Mouse (Mus musculus): Measurements from ENCODE around the gene Ube2d3. TPM values are rescaled to one million over a fixed set of nuclear protein-coding genes. Genes with fewer than 3 reads are reported as not detected.

Ube2d3 gene
- polyA plus RNA-seq, 1 experiment from 2014 or later = 379 TPM

DNA sequence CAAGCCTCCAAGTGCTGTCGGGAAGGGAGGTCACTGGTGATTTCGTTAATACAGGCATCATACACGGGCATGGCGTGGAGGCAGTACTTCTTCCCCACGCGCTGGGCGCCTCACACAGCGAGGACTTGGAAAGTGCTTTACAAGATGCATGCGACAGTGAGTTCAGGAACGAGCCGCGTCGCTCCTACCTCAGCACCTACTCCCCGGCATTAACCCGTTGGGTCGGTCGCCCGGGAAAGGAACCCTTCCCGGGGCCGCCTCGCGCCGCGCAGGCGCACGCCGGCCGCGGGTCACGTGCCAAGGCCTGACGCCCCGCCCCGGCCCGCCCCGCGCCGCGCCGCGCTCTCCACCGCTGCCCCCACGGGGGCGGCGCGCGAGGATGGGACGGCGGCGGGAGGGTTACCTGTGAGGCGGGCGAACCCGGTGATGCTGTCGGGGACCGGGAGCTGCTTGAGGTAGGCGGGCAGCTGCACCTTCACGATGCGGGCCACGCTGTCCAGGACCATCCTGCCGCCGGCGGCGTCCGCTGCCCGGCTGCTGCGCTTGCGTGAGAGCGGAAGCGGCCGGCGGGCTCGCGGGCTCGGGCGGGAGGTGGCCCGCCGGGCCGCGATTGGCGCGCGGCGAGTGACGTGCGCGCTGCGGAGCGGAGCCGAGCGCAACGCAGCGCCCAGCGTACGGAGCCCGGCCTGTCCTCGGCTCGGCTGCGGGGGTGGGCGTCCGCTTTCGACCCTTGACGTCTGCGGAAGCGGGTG lies 14.9 kb upstream of the Ube2d3 start:
- ATAC-seq (ENCODE audit: low read depth) = peak; percentile 98
- peak overlapping the region; percentile 60 for H3K4me3 ChIP-seq (ENCODE audit: low read depth, low read length)

DNA sequence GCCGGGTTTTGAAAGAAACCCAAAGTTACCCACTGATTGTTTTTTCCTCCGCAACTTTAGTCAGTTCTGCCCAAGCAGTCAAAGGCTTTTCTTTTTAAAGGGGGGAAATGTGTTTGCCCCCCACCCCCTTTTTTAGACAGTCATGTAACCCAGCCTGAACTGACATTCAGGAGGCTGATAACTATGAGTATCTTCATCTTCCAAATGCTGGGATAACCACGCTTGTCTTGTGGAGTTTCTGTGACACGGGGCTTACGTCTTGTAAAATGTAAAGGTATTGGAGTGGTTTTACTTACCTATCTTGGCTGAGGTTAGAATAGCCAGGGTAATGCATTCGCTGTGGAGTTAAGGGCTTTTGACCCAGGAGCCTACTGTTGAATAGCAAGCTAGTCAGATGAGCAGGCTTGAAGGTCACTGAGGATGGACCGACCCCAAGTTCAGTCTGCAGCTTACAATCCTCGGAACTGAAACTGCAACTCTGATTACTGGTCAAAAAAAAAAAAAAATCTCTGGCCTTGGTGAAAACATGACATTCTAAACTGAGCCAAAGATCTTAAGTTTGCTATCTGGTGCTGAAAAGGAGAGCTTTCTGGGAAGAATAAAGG lies 14.2 kb upstream of the Ube2d3 start, which contains the start of gene Cisd2:
Gene Cisd2, minus strand, starts transcription at position 318 of the 605 bp plus-strand sequence.
- peaks cover 13% of the 10 kb centered on the region for H3K4me1 ChIP-seq (ENCODE audit: control insufficient read depth, insufficient read depth, low read length)
- H3K27me3 ChIP-seq (ENCODE audit: control insufficient read depth, insufficient read depth, low read length) = no peaks in the 10 kb centered on the region
- 0 out of 2 replicates have a peak, but pooled peaks cover 3% of the 10 kb centered on the region for H3K36me3 ChIP-seq (ENCODE audit: control insufficient read depth, insufficient read depth, low read length)
- WGBS = 4% methylated on average over 8 of the region's 8 CpGs
- H3K4me2 ChIP-seq (ENCODE audit: low read depth, low read length) = peak within 1 kb of the TSS; percentile 53
- ATAC-seq (ENCODE audit: low read depth) = peak; percentile 22
- peak within 1 kb of the TSS; percentile 97 for H3K27ac ChIP-seq (ENCODE audit: low read depth, low read length)
- H3K4me3 ChIP-seq (ENCODE audit: low read depth, low read length) = peak within 1 kb of the TSS; percentile 60
- H3K9ac ChIP-seq (replicated peaks; ENCODE audit: low read depth, low read length) = peak within 1 kb of the TSS; percentile 79
- H3K9me3 ChIP-seq (ENCODE audit: control insufficient read depth, low read length) = no peaks in the 10 kb centered on the region

More for the DNA sequence above, 14.9 kb upstream of the Ube2d3 start:
- Histone ChIP-seq H3K27ac (ENCODE audit: low read depth, low read length) (peak overlapping the region; percentile 97), H3K27me3 (ENCODE audit: control insufficient read depth, insufficient read depth, low read length) (no peaks in the 10 kb centered on the region), H3K4me2 (ENCODE audit: low read depth, low read length) (peak overlapping the region; percentile 53), H3K4me1 (ENCODE audit: control insufficient read depth, insufficient read depth, low read length) (peaks cover 13% of the 10 kb centered on the region), H3K9me3 (ENCODE audit: control insufficient read depth, low read length) (no peaks in the 10 kb centered on the region), H3K9ac (replicated peaks; ENCODE audit: low read depth, low read length) (peak overlapping the region; percentile 79), H3K36me3 (ENCODE audit: control insufficient read depth, insufficient read depth, low read length) (0 out of 2 replicates have a peak, but pooled peaks cover 2% of the 10 kb centered on the region)
- WGBS = under 1% methylated on average over 78 of the region's 103 CpGs

DNA sequence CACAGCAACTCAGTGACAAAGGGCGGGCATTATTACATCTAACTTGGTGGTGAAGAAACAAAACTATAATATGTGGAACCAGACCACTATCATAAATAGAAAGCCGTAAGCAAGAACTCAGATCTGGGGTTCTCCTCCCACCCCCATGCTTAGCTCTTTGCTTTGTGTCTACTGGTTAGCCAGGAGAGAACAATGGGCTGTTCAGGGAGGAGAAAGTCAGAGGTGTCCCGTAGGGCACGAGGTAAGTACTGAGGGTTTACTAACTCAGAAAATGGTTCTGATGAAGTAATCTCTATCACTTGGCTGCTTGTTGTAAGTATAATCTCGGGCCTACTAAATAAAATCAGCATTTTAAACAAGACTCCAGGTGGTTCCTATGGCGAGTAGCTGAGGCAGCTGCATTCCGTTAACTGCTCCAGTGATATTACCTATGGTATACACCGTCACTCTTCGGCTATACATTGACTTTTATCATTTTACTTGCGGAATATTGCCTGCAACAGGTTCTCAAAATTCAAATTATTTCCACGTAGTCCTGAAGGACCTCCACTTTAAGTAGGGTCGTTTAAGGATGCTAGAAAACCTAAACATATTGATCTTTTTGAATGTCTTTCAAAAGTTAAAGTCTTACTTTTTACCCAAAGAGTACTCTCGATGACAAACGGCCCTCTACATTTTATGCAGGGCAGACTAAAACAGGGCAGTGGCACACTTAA lies 890 bp upstream of the Ube2d3 start:
- peaks cover 11% of the 10 kb centered on the region for H3K4me1 ChIP-seq (ENCODE audit: control insufficient read depth, insufficient read depth, low read length)
- H3K27me3 ChIP-seq (ENCODE audit: control insufficient read depth, insufficient read depth, low read length) = no peaks in the 10 kb centered on the region
- peak overlapping the region; percentile 56 for H3K4me2 ChIP-seq (ENCODE audit: low read depth, low read length)
- H3K9me3 ChIP-seq (ENCODE audit: control insufficient read depth, low read length) = no peaks in the 10 kb centered on the region
- no peaks in the 10 kb centered on the region for H3K36me3 ChIP-seq (ENCODE audit: control insufficient read depth, insufficient read depth, low read length)
- peak overlapping the region; percentile 70 for H3K9ac ChIP-seq (replicated peaks; ENCODE audit: low read depth, low read length)
- WGBS = 35% methylated on average over 14 of the region's 14 CpGs
- H3K4me3 ChIP-seq (ENCODE audit: low read depth, low read length) = peak overlapping the region; percentile 88
- H3K27ac ChIP-seq (ENCODE audit: low read depth, low read length) = peak overlapping the region; percentile 99
- ATAC-seq (ENCODE audit: low read depth) = no peak

DNA sequence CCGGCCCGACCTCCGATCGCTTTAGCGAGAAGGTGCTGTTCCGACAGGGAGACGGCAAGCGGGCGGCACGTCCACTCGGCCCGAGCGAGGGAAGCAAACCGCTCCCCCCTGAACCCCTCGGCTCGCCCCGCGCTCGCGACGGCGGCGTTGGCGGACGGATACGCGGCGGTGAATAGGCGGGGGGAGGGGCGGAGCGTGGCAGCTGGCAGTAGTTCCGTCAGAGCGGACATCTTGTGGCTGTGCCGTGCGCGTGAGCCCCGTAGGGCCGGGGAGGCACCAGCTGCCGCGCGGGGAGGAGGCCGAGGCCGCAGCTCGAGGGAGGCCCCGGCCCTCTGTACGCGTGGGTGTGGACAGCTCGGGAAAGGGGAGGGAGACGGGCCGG lies 573 bp downstream of the Ube2d3 start:
- peak; percentile 85 for ATAC-seq (ENCODE audit: low read depth)
- no peaks in the 10 kb centered on the region for H3K9me3 ChIP-seq (ENCODE audit: control insufficient read depth, low read length)
- peak overlapping the region; percentile 78 for H3K9ac ChIP-seq (replicated peaks; ENCODE audit: low read depth, low read length)
- WGBS = 0% methylated on average over 22 of the region's 50 CpGs
- peak overlapping the region; percentile 99 for H3K27ac ChIP-seq (ENCODE audit: low read depth, low read length)
- no peaks in the 10 kb centered on the region for H3K27me3 ChIP-seq (ENCODE audit: control insufficient read depth, insufficient read depth, low read length)
- H3K4me2 ChIP-seq (ENCODE audit: low read depth, low read length) = 0 out of 2 replicates have a peak overlapping the region, but pooled peaks have one; percentile 16
- H3K4me3 ChIP-seq (ENCODE audit: low read depth, low read length) = peak overlapping the region; percentile 88
- 0 out of 2 replicates have a peak, but pooled peaks cover 2% of the 10 kb centered on the region for H3K36me3 ChIP-seq (ENCODE audit: control insufficient read depth, insufficient read depth, low read length)
- peaks cover 18% of the 10 kb centered on the region for H3K4me1 ChIP-seq (ENCODE audit: control insufficient read depth, insufficient read depth, low read length)

DNA sequence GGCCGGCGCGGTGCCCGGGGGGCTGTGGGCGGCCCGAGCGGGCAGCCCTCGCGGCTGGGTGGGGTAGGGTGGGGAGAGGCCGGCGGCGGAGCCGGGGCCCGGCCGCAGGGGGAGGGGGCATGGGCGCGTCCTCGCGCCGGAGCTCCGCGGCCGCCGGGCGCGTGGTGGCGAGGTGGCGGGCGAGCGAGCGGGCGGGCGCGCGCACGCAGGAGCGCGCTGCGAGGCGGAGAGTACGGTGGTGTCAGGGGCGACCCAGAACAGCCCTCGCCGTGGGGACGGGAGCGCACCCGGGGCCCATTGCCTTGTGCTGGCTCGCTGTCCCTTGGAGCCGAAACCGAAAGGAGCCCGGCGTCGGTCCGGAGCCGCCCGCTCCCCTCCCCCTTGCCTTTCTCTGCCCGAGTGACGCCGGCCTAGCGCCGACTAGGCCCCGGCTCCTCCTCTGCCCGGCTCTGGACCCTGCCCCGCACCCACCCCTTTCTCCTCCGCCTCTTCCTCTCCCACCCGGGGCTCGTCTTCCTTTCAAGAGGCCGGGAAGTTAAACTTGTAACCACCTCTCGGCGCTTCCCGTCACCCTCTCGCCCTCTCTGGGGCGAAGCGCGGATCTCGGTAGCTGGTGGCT lies 1.1 kb downstream of the Ube2d3 start:
- no peaks in the 10 kb centered on the region for H3K9me3 ChIP-seq (ENCODE audit: control insufficient read depth, low read length)
- H3K27ac ChIP-seq (ENCODE audit: low read depth, low read length) = peak overlapping the region; percentile 99
- peak overlapping the region; percentile 98 for H3K4me2 ChIP-seq (ENCODE audit: low read depth, low read length)
- H3K4me1 ChIP-seq (ENCODE audit: control insufficient read depth, insufficient read depth, low read length) = peaks cover 19% of the 10 kb centered on the region
- peak; percentile 58 for ATAC-seq (ENCODE audit: low read depth)
- peak overlapping the region; percentile 78 for H3K9ac ChIP-seq (replicated peaks; ENCODE audit: low read depth, low read length)
- peak overlapping the region; percentile 88 for H3K4me3 ChIP-seq (ENCODE audit: low read depth, low read length)
- WGBS = 1% methylated on average over 39 of the region's 76 CpGs
- 0 out of 2 replicates have a peak, but pooled peaks cover 3% of the 10 kb centered on the region for H3K36me3 ChIP-seq (ENCODE audit: control insufficient read depth, insufficient read depth, low read length)
- H3K27me3 ChIP-seq (ENCODE audit: control insufficient read depth, insufficient read depth, low read length) = no peaks in the 10 kb centered on the region

DNA sequence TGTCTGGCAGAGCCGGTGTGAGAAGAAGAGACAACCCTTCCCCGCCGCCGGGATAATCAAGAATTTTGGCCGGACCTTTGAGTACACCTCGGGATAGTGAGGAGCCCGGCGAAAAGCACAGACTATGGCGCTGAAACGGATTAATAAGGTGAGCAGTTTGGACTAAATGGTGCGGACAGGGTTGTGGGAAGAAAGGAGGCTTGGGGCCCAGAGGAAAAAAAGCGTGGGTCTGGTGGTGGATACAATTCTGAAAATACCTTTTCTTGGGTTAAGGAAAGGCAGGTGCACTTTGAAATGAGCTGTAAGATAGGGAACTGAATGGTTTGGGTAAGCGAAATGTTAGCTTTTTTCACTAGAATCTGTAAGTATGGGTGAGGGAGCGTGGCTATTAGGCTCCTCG lies 1.7 kb downstream of the Ube2d3 start:
- peaks cover 19% of the 10 kb centered on the region for H3K4me1 ChIP-seq (ENCODE audit: control insufficient read depth, insufficient read depth, low read length)
- H3K27ac ChIP-seq (ENCODE audit: low read depth, low read length) = peak overlapping the region; percentile 99
- no peaks in the 10 kb centered on the region for H3K9me3 ChIP-seq (ENCODE audit: control insufficient read depth, low read length)
- peak overlapping the region; percentile 98 for H3K4me2 ChIP-seq (ENCODE audit: low read depth, low read length)
- WGBS = 2% methylated on average over 15 of the region's 15 CpGs
- peak overlapping the region; percentile 88 for H3K4me3 ChIP-seq (ENCODE audit: low read depth, low read length)
- ATAC-seq (ENCODE audit: low read depth) = no peak
- H3K9ac ChIP-seq (replicated peaks; ENCODE audit: low read depth, low read length) = peak overlapping the region; percentile 78
- H3K36me3 ChIP-seq (ENCODE audit: control insufficient read depth, insufficient read depth, low read length) = 0 out of 2 replicates have a peak, but pooled peaks cover 3% of the 10 kb centered on the region
- H3K27me3 ChIP-seq (ENCODE audit: control insufficient read depth, insufficient read depth, low read length) = no peaks in the 10 kb centered on the region

DNA sequence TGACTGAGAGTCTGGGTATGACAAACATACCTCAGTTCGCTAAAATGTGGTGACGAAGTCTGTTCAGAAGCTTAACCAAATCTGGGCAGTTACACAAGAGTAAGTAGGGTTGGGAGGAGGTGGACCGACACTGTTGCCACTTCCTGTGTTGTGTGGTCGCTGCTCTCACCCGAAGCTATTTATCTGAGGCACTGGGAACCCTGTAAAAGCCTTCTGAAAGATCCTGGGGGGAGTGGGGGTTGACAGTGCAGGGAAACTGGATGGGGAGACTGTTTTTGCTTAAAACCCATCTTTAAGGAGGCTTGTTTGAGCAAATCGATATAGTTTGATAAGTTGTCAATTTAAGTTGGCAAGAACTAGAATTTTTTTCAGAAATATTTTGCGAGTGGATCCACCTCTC lies 2.3 kb downstream of the Ube2d3 start:
- H3K4me1 ChIP-seq (ENCODE audit: control insufficient read depth, insufficient read depth, low read length) = peaks cover 19% of the 10 kb centered on the region
- H3K9ac ChIP-seq (replicated peaks; ENCODE audit: low read depth, low read length) = peak overlapping the region; percentile 78
- peak overlapping the region; percentile 98 for H3K4me2 ChIP-seq (ENCODE audit: low read depth, low read length)
- WGBS = 34% methylated on average over 7 of the region's 7 CpGs
- no peak for ATAC-seq (ENCODE audit: low read depth)
- H3K27me3 ChIP-seq (ENCODE audit: control insufficient read depth, insufficient read depth, low read length) = no peaks in the 10 kb centered on the region
- no peak overlapping the region; the same call in 1 of the 2 replicates for H3K27ac ChIP-seq (ENCODE audit: low read depth, low read length)
- 0 out of 2 replicates have a peak, but pooled peaks cover 3% of the 10 kb centered on the region for H3K36me3 ChIP-seq (ENCODE audit: control insufficient read depth, insufficient read depth, low read length)
- no peaks in the 10 kb centered on the region for H3K9me3 ChIP-seq (ENCODE audit: control insufficient read depth, low read length)
- H3K4me3 ChIP-seq (ENCODE audit: low read depth, low read length) = peak overlapping the region; percentile 88

DNA sequence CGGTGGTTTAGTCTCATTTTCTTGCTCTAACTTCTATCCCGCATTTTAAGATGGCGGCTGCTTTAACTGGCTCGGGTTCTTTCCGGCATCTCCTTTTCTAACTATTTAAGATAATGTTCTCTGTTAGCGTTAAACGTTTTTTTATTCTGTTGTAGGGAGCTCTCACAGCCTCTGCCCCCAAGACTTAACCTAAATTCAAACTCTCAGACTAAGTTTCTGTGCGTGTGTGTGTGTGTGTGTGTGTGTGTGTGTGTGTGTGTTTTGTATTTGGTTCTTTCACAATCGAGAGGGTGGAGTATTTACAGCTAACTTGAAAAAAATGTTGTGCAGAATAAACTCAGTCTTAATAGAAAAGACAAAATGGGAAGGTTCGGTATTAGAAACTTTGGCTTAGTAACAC lies 2.7 kb downstream of the Ube2d3 start:
- Histone ChIP-seq H3K9ac (replicated peaks; ENCODE audit: low read depth, low read length) (peak overlapping the region; percentile 78; the same call in 1 of the 2 replicates), H3K27me3 (ENCODE audit: control insufficient read depth, insufficient read depth, low read length) (no peaks in the 10 kb centered on the region), H3K4me1 (ENCODE audit: control insufficient read depth, insufficient read depth, low read length) (peaks cover 19% of the 10 kb centered on the region), H3K27ac (ENCODE audit: low read depth, low read length) (no peak overlapping the region), H3K9me3 (ENCODE audit: control insufficient read depth, low read length) (no peaks in the 10 kb centered on the region), H3K36me3 (ENCODE audit: control insufficient read depth, insufficient read depth, low read length) (0 out of 2 replicates have a peak, but pooled peaks cover 3% of the 10 kb centered on the region), H3K4me2 (ENCODE audit: low read depth, low read length) (peak overlapping the region; percentile 98), H3K4me3 (ENCODE audit: low read depth, low read length) (peak overlapping the region; percentile 88)
- ATAC-seq (ENCODE audit: low read depth) = no peak
- WGBS = 57% methylated on average over 10 of the region's 10 CpGs

Data from neural tube, embryonic 14.5 days (tissue).